Mouse (Mus musculus) heart, embryonic 14.5 days (tissue): ENCODE results near the gene Mlana. TPM values are rescaled to one million over a fixed set of nuclear protein-coding genes. Genes with fewer than 3 reads are reported as not detected.

Experiments
- ATAC-seq: fragments of 200-750 bp; cut with Nextera tagmentation; 2 replicates; pipeline ENCODE4 v1.8.0; 2017; ENCODE audit warnings: low read depth, moderate TSS enrichment; ENCODE audit not compliant: insufficient number of reproducible peaks, insufficient read depth, low FRiP score
- H3K27ac ChIP-seq, 2 experiments: fragments of 200-500 bp in 1 of 2; fragments of 300-500 bp in 1 of 2; sonication (generic) in 1 of 2; replicated peaks in 1 of 2; 2 replicates each; pipeline ENCODE4 v1.5.1; 2012 to 2014; ENCODE audit warnings: low read depth in 2 of 2, low read length in 2 of 2, control low read depth in 1 of 2, mild to moderate bottlenecking in 1 of 2, mixed read lengths in 1 of 2; ENCODE audit not compliant: control insufficient read depth in 1 of 2, insufficient read depth in 1 of 2
- H3K27me3 ChIP-seq: fragments of 300-500 bp; sonication (generic); 2 replicates; pipeline ENCODE4 v1.6.1; 2014; ENCODE audit warnings: mild to moderate bottlenecking, low read length, control low read depth; ENCODE audit not compliant: control insufficient read depth, insufficient read depth
- H3K36me3 ChIP-seq: fragments of 300-500 bp; sonication (generic); 2 replicates; pipeline ENCODE4 v1.6.1; 2014; ENCODE audit warnings: mild to moderate bottlenecking, control low read depth, low read length, mixed read lengths; ENCODE audit not compliant: control insufficient read depth, insufficient read depth
- H3K4me1 ChIP-seq, 2 experiments: fragments of 200-500 bp in 1 of 2; fragments of 300-500 bp in 1 of 2; sonication (generic) in 1 of 2; 2 replicates each; pipeline ENCODE4 v1.6.1; 2012 to 2014; ENCODE audit warnings: low read length in 2 of 2, control low read depth in 1 of 2, mixed read lengths in 1 of 2; ENCODE audit not compliant: control insufficient read depth in 2 of 2, insufficient read depth in 2 of 2
- H3K4me2 ChIP-seq: fragments of 300-500 bp; sonication (generic); 2 replicates; pipeline ENCODE4 v1.6.1; 2014; ENCODE audit warnings: mild to moderate bottlenecking, low read length
- H3K4me3 ChIP-seq, 2 experiments: fragments of 200-500 bp in 1 of 2; fragments of 300-500 bp in 1 of 2; sonication (generic) in 1 of 2; 2 replicates each; pipeline ENCODE4 v1.5.1; 2012 to 2014; ENCODE audit warnings: low read length in 2 of 2, mild to moderate bottlenecking in 2 of 2, control low read depth in 1 of 2, low read depth in 1 of 2, moderate library complexity in 1 of 2; ENCODE audit not compliant: control insufficient read depth in 1 of 2, insufficient read depth in 1 of 2
- H3K9ac ChIP-seq: fragments of 300-500 bp; sonication (generic); 2 replicates; pipeline ENCODE4 v1.6.1; 2014; ENCODE audit warnings: mild to moderate bottlenecking, low read length
- H3K9me3 ChIP-seq: fragments of 300-500 bp; sonication (generic); 2 replicates; pipeline ENCODE4 v1.6.1; 2016; ENCODE audit warnings: low read length, control low read depth; ENCODE audit not compliant: control insufficient read depth
- WGBS: fragments of 180-500 bp; shearing (Covaris S2); extraction: QIAGEN DNeasy Blood & Tissue Kit; methylation state at CpG from one replicate; pipeline ENCODE4 v1.1.7; 2014; 5-methylcytosine and 5-hydroxymethylcytosine counted together
- polyA plus RNA-seq: library from polyadenylated mRNA; unstranded; fragments of >200 nt; fragmentation: Nextera tagmentation; extraction: Ambion mirVana; gene quantifications from 2 replicates; pipeline ENCODE4 v1.2.1, GENCODE M21; 2014

Gene Mlana
- polyA plus RNA-seq, 1 experiment from 2014 or later: 1.6 TPM

DNA sequence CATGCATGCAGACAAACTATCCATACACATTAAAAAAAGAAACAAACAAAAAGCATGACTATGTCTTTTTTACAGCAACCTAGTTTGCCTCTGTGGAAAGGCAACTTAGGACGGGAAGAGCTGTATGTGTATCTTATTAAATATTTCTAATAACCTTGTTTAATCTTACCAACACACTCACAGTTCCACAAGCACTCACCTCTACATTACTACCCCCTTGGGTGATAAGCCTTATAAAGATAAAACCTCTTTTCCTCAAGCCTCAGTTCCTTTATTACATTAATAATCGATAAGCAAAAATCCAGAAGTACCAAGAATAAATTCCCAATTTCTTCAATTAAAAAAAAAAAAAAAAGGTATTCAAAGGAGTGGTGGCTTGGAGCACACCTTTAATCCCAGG lies 40.1 kb upstream of the Mlana start:
- H3K4me1 ChIP-seq: peaks cover 4 to 5% of the 10 kb centered on the region in 2 experiments; a peak in 2 of 4 replicates
- no peaks in the 10 kb centered on the region for H3K36me3 ChIP-seq
- 84% methylated on average over 2 of the region's 2 CpGs for WGBS
- H3K27me3 ChIP-seq: peaks cover 8% of the 10 kb centered on the region
- H3K4me2 ChIP-seq: no peak overlapping the region
- no peak overlapping the region for H3K9ac ChIP-seq
- no peaks in the 10 kb centered on the region for H3K9me3 ChIP-seq
- H3K27ac ChIP-seq: no peak overlapping the region
- no peak overlapping the region for H3K4me3 ChIP-seq
- ATAC-seq: no peak

DNA sequence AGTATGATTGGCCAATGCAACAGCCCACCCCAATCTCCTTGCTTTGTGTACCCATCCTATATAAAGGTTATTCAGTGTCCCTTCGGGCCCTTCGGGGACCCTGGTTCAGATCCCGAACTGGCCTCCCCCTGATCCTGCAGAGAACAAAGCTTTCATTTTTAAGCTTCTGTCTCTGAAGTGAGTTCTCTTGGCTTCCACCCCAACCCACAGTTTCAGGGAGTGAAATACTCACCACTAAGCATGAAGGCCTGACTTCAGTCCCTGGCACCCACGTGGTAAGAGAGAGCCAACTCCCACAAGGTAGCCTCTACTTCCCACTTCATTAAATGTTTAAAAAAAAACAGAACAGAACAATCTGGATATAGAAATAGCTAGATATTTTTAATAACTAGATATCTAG lies 38.8 kb upstream of the Mlana start:
- H3K9me3 ChIP-seq: no peaks in the 10 kb centered on the region
- H3K27me3 ChIP-seq: peaks cover 6% of the 10 kb centered on the region; the same call in 1 of the 2 replicates
- no peak overlapping the region for H3K27ac ChIP-seq
- no peak for ATAC-seq
- 87% methylated on average over 4 of the region's 4 CpGs for WGBS
- no peak overlapping the region for H3K4me3 ChIP-seq
- H3K36me3 ChIP-seq: no peaks in the 10 kb centered on the region
- H3K4me1 ChIP-seq: peaks cover 4 to 6% of the 10 kb centered on the region in 2 experiments; a peak in 2 of 4 replicates
- no peak overlapping the region for H3K9ac ChIP-seq
- no peak overlapping the region for H3K4me2 ChIP-seq

DNA sequence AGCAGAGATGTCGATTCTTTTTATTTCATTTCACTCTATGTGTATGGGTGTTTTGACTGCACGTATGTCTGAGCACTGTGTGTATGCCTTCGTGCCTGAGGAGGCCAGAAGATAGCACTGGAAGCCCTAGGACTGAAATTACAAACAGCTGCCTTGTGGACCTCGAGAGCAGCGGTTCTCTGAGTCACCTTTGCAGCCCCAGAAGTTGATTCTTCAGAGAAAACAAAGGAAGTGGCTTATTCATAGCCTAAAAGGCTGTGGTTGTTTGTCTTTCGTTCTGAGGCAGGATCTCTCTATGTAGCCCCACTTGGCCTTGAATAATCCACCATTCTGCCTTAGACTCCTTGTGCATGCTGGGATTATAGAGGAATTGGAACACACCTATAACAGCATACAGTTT lies 37.9 kb upstream of the Mlana start:
- Histone ChIP-seq H3K4me3 (no peak overlapping the region), H3K9ac (no peak overlapping the region), H3K27ac (no peak overlapping the region), H3K4me2 (no peak overlapping the region), H3K27me3 (peaks cover 7% of the 10 kb centered on the region; the same call in 1 of the 2 replicates), H3K9me3 (no peaks in the 10 kb centered on the region), H3K4me1 (peaks cover 4 to 6% of the 10 kb centered on the region in 2 experiments; a peak in 2 of 4 replicates), H3K36me3 (no peaks in the 10 kb centered on the region)
- 60% methylated on average over 6 of the region's 6 CpGs for WGBS
- ATAC-seq: no peak

DNA sequence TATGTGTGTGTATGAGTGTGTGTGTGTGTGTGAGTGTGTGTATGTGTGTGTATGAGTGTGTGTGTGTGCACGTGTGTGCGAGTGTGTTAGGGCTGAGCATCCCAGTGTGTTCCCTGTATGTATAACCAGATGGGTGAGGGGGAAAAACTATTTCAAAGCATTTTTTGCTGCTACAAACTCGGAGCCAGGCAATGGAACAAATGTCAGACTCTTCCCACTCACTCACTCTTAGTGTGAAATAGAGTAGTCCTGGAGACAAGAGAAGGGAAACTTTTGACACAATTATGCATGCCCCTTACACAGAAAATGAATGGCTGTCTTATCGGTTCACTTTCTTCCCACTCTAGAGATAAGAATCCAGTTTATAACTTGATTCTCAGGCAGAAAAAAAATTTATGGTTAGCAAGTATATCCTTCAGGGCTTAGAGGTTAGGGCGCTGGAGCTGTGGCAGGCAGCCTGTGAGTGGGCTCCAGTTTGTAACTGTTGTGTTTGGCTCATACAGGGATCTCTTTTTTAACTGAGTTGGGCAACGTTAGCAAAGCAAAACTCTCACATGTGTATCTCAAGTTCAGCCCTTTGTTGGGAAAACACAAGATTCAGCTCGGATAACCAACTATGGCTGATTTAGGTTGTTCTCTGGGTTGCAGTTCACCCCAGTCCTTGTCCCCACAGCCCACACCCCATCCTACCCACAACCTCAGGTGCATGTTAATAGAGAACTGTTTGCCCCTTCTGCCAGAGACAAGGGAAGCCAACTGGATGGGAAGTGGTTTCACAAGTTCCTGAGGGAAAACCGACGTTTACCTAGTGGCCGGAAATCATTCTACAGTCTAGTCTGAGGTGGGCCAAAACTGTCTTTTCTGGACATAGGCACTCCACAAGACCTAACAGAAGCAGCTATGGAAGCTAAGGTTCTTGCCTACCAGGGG lies 36.5 kb upstream of the Mlana start:
- Histone ChIP-seq H3K4me1 (peaks cover 6% of the 10 kb centered on the region in 2 experiments; a peak in 2 of 4 replicates), H3K4me3 (no peak overlapping the region), H3K27me3 (peaks cover 7% of the 10 kb centered on the region; the same call in 1 of the 2 replicates), H3K4me2 (no peak overlapping the region), H3K9ac (no peak overlapping the region), H3K9me3 (no peaks in the 10 kb centered on the region), H3K27ac (no peak overlapping the region), H3K36me3 (no peaks in the 10 kb centered on the region)
- no peak for ATAC-seq
- 77% methylated on average over 10 of the region's 10 CpGs for WGBS

DNA sequence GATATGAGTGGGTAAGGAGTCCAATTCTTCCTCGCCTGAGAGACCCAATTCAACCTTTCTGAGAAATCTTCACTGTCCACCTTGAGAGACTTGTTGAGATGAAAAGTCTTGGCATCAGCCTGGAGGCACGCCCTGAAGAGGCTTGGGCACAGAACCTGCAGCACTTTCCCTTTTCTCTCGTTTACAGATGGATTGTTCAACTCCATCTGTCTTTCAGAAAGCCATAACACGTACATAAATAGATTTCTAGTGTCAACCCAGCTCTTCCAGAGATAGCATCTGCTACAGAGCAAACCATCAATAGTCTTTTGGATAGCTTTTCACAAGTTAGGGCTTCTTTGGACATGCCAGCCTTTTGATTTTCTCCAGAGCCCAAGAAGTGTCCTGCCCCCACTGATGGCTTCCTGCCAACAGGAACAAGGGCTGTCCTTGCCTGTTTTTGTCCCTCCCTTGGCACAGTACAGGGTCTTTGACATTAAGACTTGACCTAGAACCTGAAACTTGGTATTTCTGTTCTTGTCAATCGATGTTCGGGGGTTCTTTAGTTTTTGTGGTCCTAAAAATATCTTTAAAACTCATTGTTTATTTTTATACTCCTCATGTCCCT lies 35.5 kb upstream of the Mlana start:
- H3K4me2 ChIP-seq: no peak overlapping the region
- H3K36me3 ChIP-seq: no peaks in the 10 kb centered on the region
- no peaks in the 10 kb centered on the region for H3K9me3 ChIP-seq
- no peak for ATAC-seq
- WGBS: 57% methylated on average over 6 of the region's 6 CpGs
- H3K27ac ChIP-seq: no peak overlapping the region
- H3K27me3 ChIP-seq: peaks cover 7% of the 10 kb centered on the region; the same call in 1 of the 2 replicates
- H3K9ac ChIP-seq: no peak overlapping the region
- no peak overlapping the region for H3K4me3 ChIP-seq
- peaks cover 8 to 11% of the 10 kb centered on the region in 2 experiments for H3K4me1 ChIP-seq

DNA sequence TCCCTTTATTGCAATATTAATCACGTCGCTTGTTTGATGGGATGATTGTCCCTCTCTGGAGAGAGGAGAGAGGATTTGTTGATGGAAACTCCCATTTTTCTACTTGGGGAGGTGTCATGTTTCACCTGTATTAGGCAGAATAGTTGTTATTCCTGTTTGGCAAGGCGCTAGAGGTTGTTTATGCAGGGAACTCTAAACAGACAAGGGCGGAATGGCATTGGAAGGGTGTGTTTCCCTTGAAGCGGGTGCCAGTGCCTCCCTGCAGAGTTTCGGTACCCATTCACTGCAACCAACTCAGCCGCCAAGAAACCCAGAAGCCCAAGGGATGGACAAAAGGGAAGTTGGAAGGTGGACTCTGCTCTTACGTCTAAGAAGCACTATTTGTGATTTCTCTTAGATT lies 33.8 kb upstream of the Mlana start:
- H3K27ac ChIP-seq: no peak overlapping the region
- H3K4me1 ChIP-seq: peaks cover 13 to 15% of the 10 kb centered on the region in 2 experiments
- no peak overlapping the region for H3K4me2 ChIP-seq
- H3K9me3 ChIP-seq: no peaks in the 10 kb centered on the region
- H3K27me3 ChIP-seq: peaks cover 7% of the 10 kb centered on the region; the same call in 1 of the 2 replicates
- WGBS: 75% methylated on average over 8 of the region's 8 CpGs
- no peak overlapping the region for H3K9ac ChIP-seq
- H3K36me3 ChIP-seq: no peaks in the 10 kb centered on the region
- ATAC-seq: no peak
- no peak overlapping the region for H3K4me3 ChIP-seq

DNA sequence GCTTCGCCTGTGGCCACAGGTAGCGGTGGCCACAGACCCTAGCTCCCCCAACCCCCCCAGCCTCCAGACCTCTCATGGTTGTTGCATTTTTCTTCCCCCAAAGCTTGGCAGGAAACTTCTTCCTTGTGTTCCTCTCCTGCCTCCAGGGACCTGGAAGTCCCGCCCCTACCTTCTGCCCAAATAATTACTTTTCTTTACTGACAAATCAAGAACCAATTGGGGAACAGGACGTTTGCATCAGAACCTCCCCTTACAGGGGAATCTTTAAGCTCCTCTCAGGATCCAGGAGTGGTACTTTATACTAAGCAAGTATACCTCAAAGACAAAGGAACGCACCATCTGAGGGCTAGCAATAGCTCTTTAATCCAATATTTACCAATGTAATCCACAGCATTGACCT lies 32.7 kb upstream of the Mlana start:
- no peaks in the 10 kb centered on the region for H3K9me3 ChIP-seq
- no peak overlapping the region for H3K4me2 ChIP-seq
- no peak for ATAC-seq
- no peak overlapping the region for H3K9ac ChIP-seq
- no peak overlapping the region for H3K4me3 ChIP-seq
- 81% methylated on average over 5 of the region's 5 CpGs for WGBS
- peaks cover 13 to 15% of the 10 kb centered on the region in 2 experiments for H3K4me1 ChIP-seq
- H3K27me3 ChIP-seq: peaks cover 7% of the 10 kb centered on the region; the same call in 1 of the 2 replicates
- H3K36me3 ChIP-seq: no peaks in the 10 kb centered on the region
- no peak overlapping the region for H3K27ac ChIP-seq
